Mouse (Mus musculus) heart, adult 8-10 months (tissue): Measurements from ENCODE around the gene Lrrc28. TPM values are rescaled to one million over a fixed set of nuclear protein-coding genes. Genes with fewer than 3 reads are reported as not detected.
"Not testable (repeated sequence)": the region's sequence is repeated elsewhere in the genome, so short reads cannot be mapped to it uniquely, and the experiment has no call there.

Experiments used
- DNase-seq: peaks from one replicate; pipeline ENCODE4 v3.0.0; 2022; ENCODE audit warnings: low spot score
- total RNA-seq, 4 experiments: library from RNA; stranded (reverse); gene quantifications; 2 replicates each; pipeline ENCODE4 v1.2.4; 2022

Gene Lrrc28
- total RNA-seq, 4 experiments from 2014 or later: 13.5 to 19.6 (median 17.2) TPM

- no peak for DNase-seq
These were observed 114.1 kb downstream of the Lrrc28 start for GRCm38 (mm10) chr7:67530981-67531380.

- DNase-seq: no peak
These were observed 115.7 kb downstream of the Lrrc28 start for GRCm38 (mm10) chr7:67529381-67529780.

- DNase-seq: no peak
These were observed 116.2 kb downstream of the Lrrc28 start for GRCm38 (mm10) chr7:67528821-67529221.

- peak; percentile 48 for DNase-seq
These were observed 116.8 kb downstream of the Lrrc28 start for GRCm38 (mm10) chr7:67528063-67528811.

- DNase-seq: no peak
These were observed 119.0 kb downstream of the Lrrc28 start for GRCm38 (mm10) chr7:67525886-67526580.

GRCm38 (mm10) chr7:67524069-67524468, 121.0 kb downstream of the Lrrc28 start:
- DNase-seq: not testable (repeated sequence)

- DNase-seq: no peak
These were observed 121.7 kb downstream of the Lrrc28 start for GRCm38 (mm10) chr7:67523400-67523799.

GRCm38 (mm10) chr7:67521731-67522130, 123.3 kb downstream of the Lrrc28 start:
- DNase-seq: not testable (repeated sequence)

- DNase-seq: peak; percentile 26
These were observed 124.1 kb downstream of the Lrrc28 start for GRCm38 (mm10) chr7:67520959-67521358.

GRCm38 (mm10) chr7:67520001-67520400, 125.1 kb downstream of the Lrrc28 start:
- DNase-seq: no peak

- DNase-seq: no peak
These were observed 129.4 kb downstream of the Lrrc28 start for GRCm38 (mm10) chr7:67515621-67516020.

- peak; percentile 58 for DNase-seq
These were observed 130.2 kb downstream of the Lrrc28 start for GRCm38 (mm10) chr7:67514893-67515292.

GRCm38 (mm10) chr7:67514380-67514779, 130.7 kb downstream of the Lrrc28 start:
- DNase-seq: peak; percentile 38

GRCm38 (mm10) chr7:67513656-67514055, 131.4 kb downstream of the Lrrc28 start:
- no peak for DNase-seq

- DNase-seq: no peak
These were observed 133.5 kb downstream of the Lrrc28 start for GRCm38 (mm10) chr7:67511606-67512005.

- no peak for DNase-seq
These were observed 141.6 kb downstream of the Lrrc28 start for GRCm38 (mm10) chr7:67503281-67504010.

- no peak for DNase-seq
These were observed 142.4 kb downstream of the Lrrc28 start for GRCm38 (mm10) chr7:67502631-67503030.

GRCm38 (mm10) chr7:67500878-67501277, 144.2 kb downstream of the Lrrc28 start:
- DNase-seq: no peak

- no peak for DNase-seq
These were observed 144.8 kb downstream of the Lrrc28 start for GRCm38 (mm10) chr7:67500076-67500828.

- DNase-seq: peak; percentile 72
These were observed 145.6 kb downstream of the Lrrc28 start for GRCm38 (mm10) chr7:67499516-67499915.
